Mouse (Mus musculus): ENCODE data around the gene Nuak1.

Nuak1 gene

GRCm38 (mm10) chr10:84345730-84346129, 94.7 kb downstream of the Nuak1 start:
- in situ Hi-C loops (cut with MboI, MseI): loop anchor here (10.0 kb wide), 1 partner anchor 919 kb away; no protein-coding TSS in a partner anchor

GRCm38 (mm10) chr10:84343536-84343935, 96.9 kb downstream of the Nuak1 start:
- in situ Hi-C loops (cut with MboI, MseI): loop anchor here (10.0 kb wide), 1 partner anchor 921 kb away; no protein-coding TSS in a partner anchor

GRCm38 (mm10) chr10:84339456-84339855, 100.9 kb downstream of the Nuak1 start:
- in situ Hi-C loops (cut with MboI, MseI): no loop called here

GRCm38 (mm10) chr10:84338752-84339151, 101.6 kb downstream of the Nuak1 start:
- in situ Hi-C loops (cut with MboI, MseI): no loop called here

- in situ Hi-C loops (cut with MboI, MseI): no loop called here
These were observed 105.0 kb downstream of the Nuak1 start for GRCm38 (mm10) chr10:84335441-84335840.

GRCm38 (mm10) chr10:84329822-84330221, 110.6 kb downstream of the Nuak1 start:
- in situ Hi-C loops (cut with MboI, MseI): no loop called here

GRCm38 (mm10) chr10:84329336-84329735, 111.1 kb downstream of the Nuak1 start:
- in situ Hi-C loops (cut with MboI, MseI): no loop called here

- in situ Hi-C loops (cut with MboI, MseI): no loop called here
These were observed 116.4 kb downstream of the Nuak1 start for GRCm38 (mm10) chr10:84324018-84324417.

All from T-helper 2 cell (primary cell).